Mouse (Mus musculus): ENCODE measurements at regions not wholly inside any gene's neighbourhood (a gene's known extent, or its start where the extent isn't known, plus 50 kb on each side); places are given as distances from the start of the nearest gene placed in this dataset.

GRCm38 (mm10) chr6:144863430-144863994 is 81.7 kb upstream of the Sox5 start:
- TF ChIP-seq GATA1 (IDR thresholded peaks at IDR 0.05; ENCODE audit: low read length) (no peak), TAL1 (IDR thresholded peaks at IDR 0.05; ENCODE audit: low read length) (no peak)
